Mouse (Mus musculus) heart, embryonic 12.5 days (tissue): ENCODE results near the gene Mrps18a. TPM values are rescaled to one million over a fixed set of nuclear protein-coding genes. Genes with fewer than 3 reads are reported as not detected.
A peak's percentile ranks its signal among the peaks of the same experiment; 100 is the strongest.

Experiments
- ATAC-seq: fragments of 200-750 bp; cut with Nextera tagmentation; 2 replicates; pipeline ENCODE4 v1.8.0; 2017; ENCODE audit warnings: moderate TSS enrichment, moderate library complexity; ENCODE audit not compliant: insufficient number of reproducible peaks, low FRiP score
- H3K27ac ChIP-seq: fragments of 300-500 bp; sonication (generic); 2 replicates; pipeline ENCODE4 v1.5.1; 2016; ENCODE audit warnings: mild to moderate bottlenecking, moderate library complexity; ENCODE audit not compliant: poor library complexity, severe bottlenecking
- H3K27me3 ChIP-seq: fragments of 300-500 bp; sonication (generic); replicated peaks from 2 replicates; pipeline ENCODE4 v1.6.1; 2016; ENCODE audit warnings: mild to moderate bottlenecking, moderate library complexity
- H3K36me3 ChIP-seq: fragments of 300-500 bp; sonication (generic); 2 replicates; pipeline ENCODE4 v1.6.1; 2016; ENCODE audit warnings: mild to moderate bottlenecking, moderate library complexity
- H3K4me1 ChIP-seq: fragments of 300-500 bp; sonication (generic); replicated peaks from 2 replicates; pipeline ENCODE4 v1.6.1; 2016; ENCODE audit warnings: mild to moderate bottlenecking
- H3K4me2 ChIP-seq: fragments of 300-500 bp; sonication (generic); 2 replicates; pipeline ENCODE4 v1.6.1; 2016; ENCODE audit warnings: mild to moderate bottlenecking, moderate library complexity
- H3K4me3 ChIP-seq: fragments of 300-500 bp; sonication (generic); 2 replicates; pipeline ENCODE4 v1.5.1; 2016; ENCODE audit warnings: mild to moderate bottlenecking
- H3K9ac ChIP-seq: fragments of 300-500 bp; sonication (generic); 2 replicates; pipeline ENCODE4 v1.6.1; 2016; ENCODE audit warnings: mild to moderate bottlenecking, moderate library complexity
- H3K9me3 ChIP-seq: fragments of 300-500 bp; sonication (generic); replicated peaks from 2 replicates; pipeline ENCODE4 v1.6.1; 2016; ENCODE audit warnings: mild to moderate bottlenecking, moderate library complexity
- WGBS: fragments of 180-500 bp; shearing (Covaris S2); methylation state at CpG from one replicate; pipeline ENCODE4 v1.1.7; 2016; 5-methylcytosine and 5-hydroxymethylcytosine counted together
- polyA plus RNA-seq: library from polyadenylated mRNA; unstranded; fragments of >200 nt; fragmentation: Nextera tagmentation; extraction: Ambion mirVana; gene quantifications from 2 replicates; pipeline ENCODE4 v1.2.1, GENCODE M21; 2016

The Mrps18a gene
- polyA plus RNA-seq: 121 and 125 TPM in 2 replicates

DNA sequence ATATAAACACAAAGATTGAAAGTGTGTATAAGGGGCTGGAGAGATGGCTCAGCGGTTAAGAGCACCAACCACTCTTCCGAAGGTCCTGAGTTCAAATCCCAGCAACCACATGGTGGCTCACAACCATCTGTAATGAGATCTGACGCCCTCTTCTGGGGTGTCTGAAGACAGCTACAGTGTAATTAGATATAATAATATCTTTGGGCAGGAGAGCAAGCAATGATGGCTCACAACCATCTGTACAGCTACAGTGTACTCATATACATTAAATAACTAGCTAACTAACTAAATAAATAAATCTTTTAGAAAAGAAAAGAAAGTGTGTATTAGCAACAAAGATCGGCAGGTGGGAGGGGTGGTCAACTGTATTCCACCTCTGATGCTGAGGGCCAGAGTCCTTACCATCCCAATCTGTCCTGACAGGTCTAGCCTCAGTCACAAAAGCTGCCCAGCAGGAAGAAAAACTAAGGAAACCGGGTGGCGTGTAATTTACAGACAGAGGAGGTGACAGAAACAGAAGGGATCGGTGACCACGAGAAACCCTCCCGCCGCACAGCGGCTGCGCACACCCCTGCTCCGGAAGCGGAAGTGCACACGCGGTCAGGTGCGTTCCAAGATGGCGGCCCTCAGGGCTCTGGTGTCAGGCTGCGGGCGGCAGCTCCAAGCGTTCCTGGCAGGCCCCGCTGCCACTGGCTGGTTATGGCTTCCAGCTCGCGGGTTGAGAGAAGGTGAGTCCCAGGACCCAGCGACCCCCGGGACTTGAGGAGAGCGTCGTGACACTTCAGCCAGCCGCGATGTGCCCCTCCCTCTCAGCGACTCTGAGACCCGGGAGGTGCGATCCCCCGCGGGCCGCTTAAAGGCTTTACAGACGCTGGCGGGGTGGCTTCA is at the start of gene Mrps18a:
Gene Mrps18a, plus strand, starts transcription at position 585 of the 888 bp plus-strand sequence.
- peak within 1 kb of the TSS; percentile 88 for H3K9ac ChIP-seq
- H3K4me1 ChIP-seq: peaks cover 11% of the 10 kb centered on the region; the same call in 1 of the 2 replicates
- H3K9me3 ChIP-seq: no peaks in the 10 kb centered on the region
- H3K4me3 ChIP-seq: peak within 1 kb of the TSS; percentile 93
- WGBS: 6% methylated on average over 38 of the region's 38 CpGs
- peak within 1 kb of the TSS; percentile 84 for H3K4me2 ChIP-seq
- H3K27ac ChIP-seq: peak within 1 kb of the TSS; percentile 62; the same call in 1 of the 2 replicates
- H3K36me3 ChIP-seq: peaks cover 13% of the 10 kb centered on the region; the same call in 1 of the 2 replicates
- peak; percentile 90 for ATAC-seq
- H3K27me3 ChIP-seq: peaks cover 6% of the 10 kb centered on the region; the same call in 1 of the 2 replicates

DNA sequence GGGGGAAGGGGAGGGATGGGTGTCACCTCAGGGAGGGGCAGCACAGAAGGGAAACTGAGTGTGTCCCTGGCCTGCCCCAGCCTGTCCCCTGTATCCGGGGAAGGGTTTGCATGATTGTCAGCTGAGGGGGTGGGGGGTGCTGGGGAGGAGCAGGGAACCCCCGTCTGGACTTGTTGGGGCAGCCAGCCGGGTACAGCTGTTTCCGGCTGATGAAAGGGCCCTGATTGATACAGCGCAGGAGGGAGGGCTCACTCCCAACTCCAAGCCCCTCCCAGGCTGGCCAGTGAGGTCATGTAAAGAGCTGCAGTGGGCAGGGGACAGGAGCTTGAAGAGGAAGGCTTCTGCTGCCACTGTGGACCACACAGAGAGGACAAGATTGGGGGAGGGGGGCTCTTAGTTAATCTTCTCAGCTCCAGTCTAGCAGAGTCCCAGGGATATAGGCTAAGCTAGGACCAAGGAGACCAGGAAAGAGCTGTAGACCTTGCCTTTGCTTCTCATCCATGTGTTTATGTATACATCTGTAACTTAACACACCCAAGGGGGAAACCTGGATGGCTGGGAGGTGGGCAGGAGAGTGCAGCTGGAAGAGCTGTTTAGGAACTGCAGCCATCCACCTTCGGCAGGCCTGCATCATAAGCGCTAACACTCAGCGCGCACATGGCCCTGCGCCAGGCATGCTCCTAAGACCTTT is 47.4 kb upstream of the Mrps18a start:
- Histone ChIP-seq H3K9me3 (no peaks in the 10 kb centered on the region), H3K27me3 (no peaks in the 10 kb centered on the region), H3K36me3 (no peaks in the 10 kb centered on the region), H3K27ac (peak overlapping the region; percentile 68), H3K4me2 (peak overlapping the region; percentile 45), H3K4me3 (no peak overlapping the region), H3K9ac (0 out of 2 replicates have a peak overlapping the region, but pooled peaks have one; percentile 6), H3K4me1 (peaks cover 21% of the 10 kb centered on the region)
- WGBS: 19% methylated on average over 10 of the region's 10 CpGs
- peak; percentile 91 for ATAC-seq

DNA sequence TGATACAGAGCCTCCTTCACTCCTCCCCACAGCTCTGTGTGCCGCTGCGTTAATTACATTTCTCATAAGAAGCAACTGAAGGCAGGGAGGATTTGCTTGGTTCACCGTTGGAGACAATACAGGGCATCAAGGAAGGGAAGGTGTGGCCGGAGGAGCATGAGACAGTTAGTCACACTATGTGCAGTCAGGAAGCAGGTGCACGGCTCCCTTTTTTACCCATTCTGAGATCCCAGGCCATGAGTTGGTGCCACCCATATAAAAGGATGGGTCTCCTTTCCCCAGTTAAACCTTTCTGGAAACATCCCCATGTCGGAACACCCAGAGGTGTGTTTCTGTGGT is 46.8 kb upstream of the Mrps18a start:
- no peak overlapping the region for H3K27ac ChIP-seq
- no peak overlapping the region for H3K4me3 ChIP-seq
- WGBS: 46% methylated on average over 6 of the region's 6 CpGs
- no peaks in the 10 kb centered on the region for H3K36me3 ChIP-seq
- no peak for ATAC-seq
- H3K27me3 ChIP-seq: no peaks in the 10 kb centered on the region
- peaks cover 21% of the 10 kb centered on the region for H3K4me1 ChIP-seq
- H3K4me2 ChIP-seq: peak overlapping the region; percentile 45
- H3K9me3 ChIP-seq: no peaks in the 10 kb centered on the region
- 0 out of 2 replicates have a peak overlapping the region, but pooled peaks have one; percentile 6 for H3K9ac ChIP-seq

DNA sequence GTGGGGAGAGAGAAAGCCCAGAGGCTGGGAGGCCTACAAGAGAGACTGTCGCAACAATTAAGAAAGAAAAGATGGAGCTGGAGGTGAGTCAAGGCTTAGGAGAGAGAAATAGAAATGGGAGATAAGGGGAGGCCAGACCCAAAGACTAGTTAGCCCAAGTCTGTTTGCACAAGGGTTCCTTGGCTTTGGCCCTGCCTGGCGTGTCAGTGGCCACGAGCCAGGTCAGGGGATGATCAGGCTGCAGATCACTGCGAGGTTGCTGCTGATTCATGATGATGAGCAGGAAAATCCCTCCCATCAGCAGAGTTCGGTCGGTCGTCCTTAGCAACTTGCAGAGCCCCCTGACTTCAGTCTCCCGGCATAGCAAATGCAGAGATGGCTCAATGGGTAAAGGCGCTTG is 40.7 kb upstream of the Mrps18a start:
- Histone ChIP-seq H3K36me3 (no peaks in the 10 kb centered on the region), H3K27me3 (no peaks in the 10 kb centered on the region), H3K4me2 (no peak overlapping the region), H3K27ac (no peak overlapping the region), H3K9ac (no peak overlapping the region), H3K4me3 (no peak overlapping the region), H3K9me3 (no peaks in the 10 kb centered on the region), H3K4me1 (peaks cover 12% of the 10 kb centered on the region)
- 77% methylated on average over 9 of the region's 9 CpGs for WGBS
- ATAC-seq: no peak

DNA sequence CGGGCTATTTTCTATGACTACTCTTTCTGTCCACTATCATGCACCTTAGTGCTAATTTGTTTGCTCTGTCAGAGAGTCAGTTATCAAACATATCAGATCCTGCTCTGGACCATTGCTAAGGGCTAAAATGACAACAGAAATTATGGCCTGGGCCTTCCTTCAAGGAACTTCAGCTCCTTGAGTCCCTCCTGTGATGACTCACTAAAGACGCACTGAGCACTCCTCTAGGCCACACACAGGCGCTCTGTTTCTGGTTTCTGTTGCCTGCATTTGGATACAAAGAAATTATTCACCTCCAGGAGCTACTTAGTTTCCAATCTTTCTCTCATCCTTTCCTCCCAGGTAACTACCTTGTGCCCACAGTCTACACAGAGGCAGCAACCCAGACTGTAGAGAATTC is 39.3 kb upstream of the Mrps18a start:
- no peak for ATAC-seq
- Histone ChIP-seq H3K4me2 (no peak overlapping the region), H3K4me1 (peaks cover 12% of the 10 kb centered on the region), H3K27me3 (no peaks in the 10 kb centered on the region), H3K27ac (no peak overlapping the region), H3K36me3 (no peaks in the 10 kb centered on the region), H3K4me3 (no peak overlapping the region), H3K9ac (no peak overlapping the region), H3K9me3 (no peaks in the 10 kb centered on the region)
- 79% methylated on average over 3 of the region's 3 CpGs for WGBS

DNA sequence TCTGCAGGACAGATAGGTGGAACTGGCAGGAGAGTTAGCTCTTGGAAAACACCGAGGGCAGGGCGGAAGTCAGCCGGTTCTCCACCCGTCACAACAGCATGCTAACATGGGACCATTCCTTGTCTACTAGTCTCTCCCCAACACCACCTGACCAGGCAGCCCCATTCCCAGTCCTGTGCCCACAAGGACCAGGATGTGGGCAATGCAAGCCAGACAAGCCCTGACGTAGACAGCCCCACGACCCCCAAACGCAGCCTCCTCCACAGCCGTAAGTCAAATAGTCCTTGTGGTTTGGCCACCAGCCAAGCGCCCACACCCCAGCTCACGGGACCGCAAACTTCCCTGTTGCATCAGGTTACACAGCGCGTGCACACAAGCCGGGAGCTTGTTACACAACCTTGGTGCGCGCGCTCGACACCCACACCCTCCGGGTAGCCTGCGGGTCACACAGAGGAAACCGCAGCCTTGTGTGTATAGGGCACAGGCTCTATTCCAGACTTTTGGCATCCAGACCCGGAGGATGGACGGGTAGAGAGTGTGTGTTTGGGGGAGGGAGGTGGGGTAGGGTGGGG is 37.0 kb upstream of the Mrps18a start:
- Histone ChIP-seq H3K9ac (0 out of 2 replicates have a peak overlapping the region, but pooled peaks have one; percentile 52), H3K27me3 (no peaks in the 10 kb centered on the region), H3K36me3 (no peaks in the 10 kb centered on the region), H3K4me2 (peak overlapping the region; percentile 56), H3K4me3 (peak overlapping the region; percentile 7; the same call in 1 of the 2 replicates), H3K4me1 (peaks cover 12% of the 10 kb centered on the region), H3K27ac (no peak overlapping the region), H3K9me3 (no peaks in the 10 kb centered on the region)
- peak; percentile 70 for ATAC-seq
- WGBS: 43% methylated on average over 23 of the region's 23 CpGs

DNA sequence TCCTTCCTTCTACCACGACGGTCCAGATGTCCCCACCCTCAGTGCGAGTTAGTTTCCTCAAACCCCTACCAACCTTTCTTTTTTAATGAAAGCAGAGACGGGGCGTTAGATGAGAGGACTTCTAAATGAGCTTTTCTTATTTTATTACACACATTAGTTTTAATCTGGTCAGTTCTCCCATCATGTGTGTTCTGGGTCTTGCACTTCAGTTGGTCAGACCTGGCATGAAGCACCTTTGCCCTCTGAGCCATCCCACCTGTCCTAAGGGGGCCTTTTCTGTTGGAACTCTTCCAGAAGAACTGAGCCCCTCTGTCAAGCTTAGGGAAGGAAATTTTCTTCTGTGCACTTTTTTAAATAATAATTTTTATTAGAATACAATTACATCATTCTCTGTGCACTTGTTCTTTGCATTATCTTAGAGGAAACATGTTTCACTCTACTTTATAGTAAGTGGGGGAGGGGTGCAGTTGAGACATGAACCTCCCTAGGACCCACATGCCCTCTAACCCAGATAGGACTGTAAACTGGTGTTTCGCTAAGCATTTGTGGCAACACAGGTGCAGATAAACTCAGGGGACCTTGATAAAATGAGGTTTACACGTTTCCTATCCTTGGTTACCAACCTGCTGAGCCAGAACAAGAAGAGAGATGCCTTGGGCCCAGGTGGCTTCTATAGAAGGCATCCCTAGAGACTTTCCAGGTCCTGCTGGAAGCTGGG is 36.2 kb upstream of the Mrps18a start:
- ATAC-seq: no peak
- H3K4me1 ChIP-seq: peaks cover 12% of the 10 kb centered on the region
- H3K27me3 ChIP-seq: no peaks in the 10 kb centered on the region
- WGBS: 60% methylated on average over 7 of the region's 7 CpGs
- 0 out of 2 replicates have a peak overlapping the region, but pooled peaks have one; percentile 52 for H3K9ac ChIP-seq
- no peak overlapping the region for H3K27ac ChIP-seq
- H3K9me3 ChIP-seq: no peaks in the 10 kb centered on the region
- H3K4me3 ChIP-seq: no peak overlapping the region
- no peaks in the 10 kb centered on the region for H3K36me3 ChIP-seq
- H3K4me2 ChIP-seq: peak overlapping the region; percentile 56

DNA sequence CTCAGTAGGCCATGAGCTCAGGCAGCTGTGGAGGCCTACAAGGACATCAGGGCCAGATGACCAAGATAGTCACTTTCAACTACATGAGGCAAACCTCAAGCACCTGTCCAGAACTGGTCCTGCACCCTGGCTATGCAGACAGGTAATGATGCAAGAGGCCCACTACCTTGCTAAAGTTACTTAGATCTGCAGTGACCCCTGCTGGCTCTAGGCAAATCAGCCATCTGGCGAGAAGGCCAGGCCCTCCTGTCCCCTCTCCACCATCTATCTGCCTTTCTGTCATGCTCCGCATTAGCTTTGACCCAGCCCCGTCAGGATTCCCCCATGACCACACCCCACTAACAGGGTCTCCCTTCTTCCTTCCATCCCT is 35.7 kb upstream of the Mrps18a start:
- Histone ChIP-seq H3K36me3 (no peaks in the 10 kb centered on the region), H3K9ac (no peak overlapping the region), H3K4me2 (no peak overlapping the region), H3K4me3 (no peak overlapping the region), H3K4me1 (peaks cover 13% of the 10 kb centered on the region), H3K27ac (no peak overlapping the region), H3K9me3 (no peaks in the 10 kb centered on the region), H3K27me3 (no peaks in the 10 kb centered on the region)
- WGBS: 37% methylated on average over 3 of the region's 3 CpGs
- ATAC-seq: peak; percentile 34; the same call in 1 of the 2 replicates

DNA sequence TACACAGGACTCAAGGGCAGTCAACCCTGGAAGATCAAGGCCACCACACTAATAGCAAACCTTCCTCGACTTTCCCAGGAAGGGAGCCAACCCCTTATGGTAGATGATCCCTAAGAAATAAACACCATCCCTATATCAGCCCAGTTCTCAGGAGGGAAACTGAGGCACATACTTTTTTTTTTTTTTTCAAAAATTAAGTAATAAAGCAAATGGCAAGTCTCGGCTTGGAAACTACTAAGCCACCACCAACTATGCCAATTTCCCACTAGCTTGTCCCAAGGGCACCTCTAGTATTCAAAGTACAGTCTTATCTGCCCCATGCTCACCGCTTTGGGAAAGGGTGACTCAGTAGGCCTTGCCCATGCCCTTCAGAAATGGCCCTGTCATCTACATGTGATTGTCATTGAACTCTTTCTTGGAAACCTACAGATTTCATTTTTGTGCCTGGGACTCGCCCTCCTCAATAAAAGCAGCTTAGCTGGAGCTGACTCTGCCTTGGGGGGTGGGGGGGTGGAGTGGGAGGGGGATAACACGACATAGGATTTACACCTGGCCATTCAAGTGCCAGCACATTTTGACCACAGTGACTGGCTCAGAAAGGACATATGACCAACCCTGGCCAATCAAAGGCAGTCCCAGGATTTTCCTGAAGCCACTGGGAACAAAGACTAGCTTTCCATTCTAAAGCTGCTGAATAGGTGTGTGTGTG is 35.1 kb upstream of the Mrps18a start:
- ATAC-seq: no peak
- no peak overlapping the region for H3K9ac ChIP-seq
- WGBS: 65% methylated on average over 5 of the region's 5 CpGs
- no peaks in the 10 kb centered on the region for H3K27me3 ChIP-seq
- no peak overlapping the region for H3K27ac ChIP-seq
- H3K4me1 ChIP-seq: peaks cover 18% of the 10 kb centered on the region
- H3K36me3 ChIP-seq: no peaks in the 10 kb centered on the region
- no peaks in the 10 kb centered on the region for H3K9me3 ChIP-seq
- no peak overlapping the region for H3K4me2 ChIP-seq
- H3K4me3 ChIP-seq: no peak overlapping the region

DNA sequence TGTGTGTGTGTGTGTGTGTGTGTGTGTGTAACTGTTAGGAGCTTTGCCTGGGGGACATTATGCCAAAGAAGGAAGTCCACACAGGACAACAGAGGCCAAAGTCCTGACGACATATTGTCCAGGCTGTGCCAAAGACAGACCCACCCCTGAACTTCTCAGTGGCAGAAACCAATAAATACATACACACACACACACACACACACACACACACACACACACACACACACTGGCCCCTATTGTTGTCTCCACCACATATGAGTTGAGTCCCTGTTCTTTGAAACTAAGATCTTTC is 34.6 kb upstream of the Mrps18a start:
- ATAC-seq: no peak
- WGBS: 67% methylated on average over 1 of the region's 1 CpGs
- no peaks in the 10 kb centered on the region for H3K27me3 ChIP-seq
- no peak overlapping the region for H3K4me2 ChIP-seq
- no peak overlapping the region for H3K9ac ChIP-seq
- no peaks in the 10 kb centered on the region for H3K9me3 ChIP-seq
- no peak overlapping the region for H3K4me3 ChIP-seq
- H3K36me3 ChIP-seq: no peaks in the 10 kb centered on the region
- H3K4me1 ChIP-seq: peaks cover 23% of the 10 kb centered on the region
- H3K27ac ChIP-seq: no peak overlapping the region
